Mouse (Mus musculus) forebrain, embryonic 10.5 days (tissue): ENCODE measurements around the gene Kcnt2. TPM values are rescaled to one million over a fixed set of nuclear protein-coding genes. Genes with fewer than 3 reads are reported as not detected.

ENCODE experiments used
- DNase-seq: peaks from one replicate; pipeline ENCODE4 v3.0.0-alpha.2; 2017; ENCODE audit warnings: low spot score; ENCODE audit errors: extremely low spot score
- H3K27ac ChIP-seq: fragments of 300-500 bp; sonication (generic); 2 replicates; pipeline ENCODE4 v1.5.1; 2016; ENCODE audit warnings: mild to moderate bottlenecking
- H3K27me3 ChIP-seq: fragments of 300-500 bp; sonication (generic); 2 replicates; pipeline ENCODE4 v1.6.1; 2016; ENCODE audit warnings: mild to moderate bottlenecking; ENCODE audit not compliant: poor library complexity, severe bottlenecking
- H3K36me3 ChIP-seq: fragments of 300-500 bp; sonication (generic); replicated peaks from 2 replicates; pipeline ENCODE4 v1.6.1; 2016; ENCODE audit warnings: mild to moderate bottlenecking, moderate library complexity
- H3K4me1 ChIP-seq: fragments of 300-500 bp; sonication (generic); 2 replicates; pipeline ENCODE4 v1.6.1; 2016
- H3K4me3 ChIP-seq: fragments of 300-500 bp; sonication (generic); 2 replicates; pipeline ENCODE4 v1.5.1; 2016; ENCODE audit warnings: mild to moderate bottlenecking, moderate library complexity
- H3K9me3 ChIP-seq: fragments of 300-500 bp; sonication (generic); 2 replicates; pipeline ENCODE4 v1.6.1; 2016; ENCODE audit warnings: mild to moderate bottlenecking, moderate library complexity
- WGBS: fragments of 180-500 bp; shearing (Covaris S2); methylation state at CpG from one replicate; pipeline ENCODE4 v1.1.7; 2016; 5-methylcytosine and 5-hydroxymethylcytosine counted together
- polyA plus RNA-seq: library from polyadenylated mRNA; unstranded; fragments of >200 nt; fragmentation: Nextera tagmentation; extraction: Ambion mirVana; gene quantifications from 2 replicates; pipeline ENCODE4 v1.2.1, GENCODE M21; 2016

Gene Kcnt2
- polyA plus RNA-seq, 1 experiment from 2014 or later = 1.1 TPM

DNA sequence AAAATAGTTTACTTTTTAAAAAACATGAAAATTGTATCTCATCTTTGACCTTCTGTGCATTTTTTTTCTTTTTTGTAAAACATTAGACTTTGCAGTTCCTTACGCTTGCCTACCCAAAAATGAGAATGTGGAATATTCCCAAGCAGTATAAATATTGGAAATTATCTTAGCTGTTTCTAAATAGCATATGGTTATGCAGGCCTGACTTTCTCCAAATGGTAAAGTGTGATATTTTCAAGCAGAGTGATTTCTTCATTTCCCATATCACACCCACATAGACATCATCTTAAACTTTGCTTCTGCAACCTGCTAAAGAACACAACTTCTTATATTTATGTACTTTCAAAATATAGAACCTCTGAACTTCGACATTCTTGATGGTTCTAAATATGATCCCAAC lies 210.9 kb downstream of the Kcnt2 start:
- H3K27me3 ChIP-seq = no peaks in the 10 kb centered on the region
- H3K4me3 ChIP-seq = no peak overlapping the region
- no peak for DNase-seq
- no peaks in the 10 kb centered on the region for H3K4me1 ChIP-seq
- no peak overlapping the region for H3K27ac ChIP-seq
- no peaks in the 10 kb centered on the region for H3K9me3 ChIP-seq
- WGBS = 94% methylated on average over 2 of the region's 2 CpGs
- H3K36me3 ChIP-seq = no peaks in the 10 kb centered on the region

DNA sequence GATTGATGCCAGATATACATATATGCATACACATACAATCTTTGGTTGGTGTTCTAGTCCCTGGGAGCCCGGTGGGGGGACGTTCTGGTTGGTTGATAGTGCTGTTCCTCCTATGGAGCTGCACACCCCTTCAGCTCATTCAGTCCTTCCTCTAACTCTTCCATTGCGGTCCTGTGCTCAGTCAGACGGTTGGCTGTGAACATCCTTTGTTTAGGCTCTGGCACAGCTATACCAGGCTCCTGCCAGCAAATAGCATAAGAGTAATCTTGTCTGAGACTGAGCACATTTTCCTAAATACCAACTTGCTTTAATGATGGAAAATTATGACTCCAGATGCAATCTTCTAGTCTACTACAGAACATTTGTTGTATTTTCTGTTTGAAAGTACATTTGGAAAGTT lies 222.4 kb downstream of the Kcnt2 start:
- no peaks in the 10 kb centered on the region for H3K4me1 ChIP-seq
- 84% methylated on average over 4 of the region's 4 CpGs for WGBS
- no peaks in the 10 kb centered on the region for H3K27me3 ChIP-seq
- no peaks in the 10 kb centered on the region for H3K36me3 ChIP-seq
- H3K9me3 ChIP-seq = no peaks in the 10 kb centered on the region
- no peak for DNase-seq
- no peak overlapping the region for H3K27ac ChIP-seq
- H3K4me3 ChIP-seq = no peak overlapping the region

DNA sequence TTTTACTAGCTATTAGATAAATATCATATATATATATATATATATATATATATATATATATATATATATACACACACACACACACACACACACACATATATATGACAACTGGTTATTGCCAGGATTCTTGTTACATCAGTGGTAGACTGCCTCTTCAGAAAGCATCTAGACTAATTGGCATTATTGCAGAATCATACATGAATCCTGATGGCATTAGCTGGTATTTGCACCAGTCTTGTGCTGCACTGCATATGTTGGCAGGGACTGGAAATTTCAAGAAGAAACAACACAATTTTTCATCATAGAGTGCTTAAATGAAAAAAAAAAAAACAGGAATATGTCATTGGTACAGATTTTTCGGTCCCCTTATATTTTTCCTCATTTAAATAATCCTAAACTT lies 223.6 kb downstream of the Kcnt2 start:
- Histone ChIP-seq H3K4me3 (no peak overlapping the region), H3K9me3 (no peaks in the 10 kb centered on the region), H3K36me3 (no peaks in the 10 kb centered on the region), H3K27ac (no peak overlapping the region), H3K27me3 (no peaks in the 10 kb centered on the region), H3K4me1 (no peaks in the 10 kb centered on the region)
- DNase-seq = no peak
- 93% methylated on average over 1 of the region's 1 CpGs for WGBS

DNA sequence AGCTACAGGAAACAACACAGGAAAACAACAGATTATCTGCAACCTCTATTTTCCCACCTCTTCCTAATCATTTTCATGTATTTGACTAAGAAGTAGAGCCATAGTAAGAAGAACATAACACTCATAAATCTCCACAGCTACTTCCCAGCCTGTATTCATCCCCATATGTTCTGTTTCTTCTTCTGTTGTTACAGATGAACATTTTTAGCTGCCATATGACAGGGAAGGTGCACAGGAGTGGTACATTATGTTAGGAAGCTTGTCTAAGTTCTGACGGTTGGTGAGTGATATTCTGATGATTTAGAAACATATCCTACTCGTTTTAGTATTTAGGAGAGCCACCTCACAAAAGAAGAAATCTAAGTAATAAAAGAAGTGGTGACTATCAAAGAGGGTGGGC lies 231.0 kb downstream of the Kcnt2 start:
- Histone ChIP-seq H3K4me1 (no peaks in the 10 kb centered on the region), H3K27me3 (no peaks in the 10 kb centered on the region), H3K27ac (no peak overlapping the region), H3K36me3 (no peaks in the 10 kb centered on the region), H3K4me3 (no peak overlapping the region), H3K9me3 (no peaks in the 10 kb centered on the region)
- 82% methylated on average over 2 of the region's 2 CpGs for WGBS
- no peak for DNase-seq

DNA sequence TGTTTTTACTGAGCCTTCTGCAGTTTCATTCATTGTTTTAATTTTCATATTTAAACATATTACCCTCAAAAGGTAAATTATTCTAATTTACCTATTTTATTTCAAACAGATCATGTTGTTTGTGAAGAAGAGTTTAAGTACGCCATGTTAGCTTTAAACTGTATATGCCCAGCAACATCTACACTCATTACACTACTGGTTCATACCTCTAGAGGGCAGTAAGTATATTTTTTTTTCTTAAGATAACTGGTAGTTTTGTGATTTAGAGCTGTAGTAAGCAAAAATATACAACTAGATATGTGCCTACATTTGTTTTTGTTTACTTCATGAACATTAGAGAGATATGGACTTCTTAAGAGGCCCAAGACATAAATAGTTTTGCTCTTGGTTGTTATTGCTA lies 238.1 kb downstream of the Kcnt2 start:
- Histone ChIP-seq H3K36me3 (no peaks in the 10 kb centered on the region), H3K27ac (no peak overlapping the region), H3K27me3 (no peaks in the 10 kb centered on the region), H3K9me3 (no peaks in the 10 kb centered on the region), H3K4me1 (no peaks in the 10 kb centered on the region), H3K4me3 (no peak overlapping the region)
- 86% methylated on average over 1 of the region's 1 CpGs for WGBS
- DNase-seq = no peak

DNA sequence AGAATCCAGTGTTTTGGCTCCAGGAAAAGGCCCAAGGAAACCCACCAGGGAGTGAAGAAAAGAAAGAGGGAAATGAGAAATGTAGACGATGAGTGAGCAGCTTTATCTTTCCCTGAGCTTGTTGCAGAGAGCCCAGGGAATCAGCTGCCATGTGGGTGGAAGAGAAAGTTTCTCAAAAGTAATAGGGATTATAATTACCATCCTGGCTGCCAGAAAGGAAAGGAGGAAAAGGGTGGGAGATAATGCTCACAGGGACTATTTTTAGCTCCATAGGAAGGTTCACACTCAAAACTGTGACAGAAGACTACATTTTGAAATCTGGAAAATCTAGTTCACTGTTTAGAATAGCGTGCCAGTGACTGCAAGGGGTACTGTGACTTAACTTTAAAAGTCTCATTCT lies 243.9 kb downstream of the Kcnt2 start:
- H3K9me3 ChIP-seq = no peaks in the 10 kb centered on the region
- H3K4me3 ChIP-seq = no peak overlapping the region
- no peak overlapping the region for H3K27ac ChIP-seq
- WGBS = 85% methylated on average over 2 of the region's 2 CpGs
- no peak for DNase-seq
- H3K36me3 ChIP-seq = no peaks in the 10 kb centered on the region
- H3K27me3 ChIP-seq = no peaks in the 10 kb centered on the region
- H3K4me1 ChIP-seq = no peaks in the 10 kb centered on the region

DNA sequence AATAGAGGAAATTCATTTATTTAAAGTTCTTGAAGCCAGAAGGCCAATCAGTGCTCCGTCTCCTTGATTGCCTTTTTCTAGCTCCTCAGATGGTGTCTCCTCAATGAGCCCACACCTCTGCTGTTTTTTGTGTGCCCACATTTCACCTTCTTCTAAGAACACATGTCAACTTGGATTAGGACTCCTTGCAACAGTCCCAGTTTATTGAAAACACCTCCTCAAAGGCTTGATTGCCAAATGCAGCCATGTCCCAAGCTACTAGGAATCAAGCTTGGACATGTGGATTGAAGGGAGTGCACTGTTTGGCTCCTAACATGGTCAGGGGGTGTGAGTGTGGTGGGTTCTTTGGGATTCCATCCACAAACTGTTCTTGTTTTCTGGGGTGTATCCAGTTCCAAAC lies 245.4 kb downstream of the Kcnt2 start:
- no peak for DNase-seq
- Histone ChIP-seq H3K4me3 (no peak overlapping the region), H3K27ac (no peak overlapping the region), H3K27me3 (no peaks in the 10 kb centered on the region), H3K36me3 (no peaks in the 10 kb centered on the region), H3K9me3 (no peaks in the 10 kb centered on the region), H3K4me1 (no peaks in the 10 kb centered on the region)
- 91% methylated on average over 1 of the region's 1 CpGs for WGBS

DNA sequence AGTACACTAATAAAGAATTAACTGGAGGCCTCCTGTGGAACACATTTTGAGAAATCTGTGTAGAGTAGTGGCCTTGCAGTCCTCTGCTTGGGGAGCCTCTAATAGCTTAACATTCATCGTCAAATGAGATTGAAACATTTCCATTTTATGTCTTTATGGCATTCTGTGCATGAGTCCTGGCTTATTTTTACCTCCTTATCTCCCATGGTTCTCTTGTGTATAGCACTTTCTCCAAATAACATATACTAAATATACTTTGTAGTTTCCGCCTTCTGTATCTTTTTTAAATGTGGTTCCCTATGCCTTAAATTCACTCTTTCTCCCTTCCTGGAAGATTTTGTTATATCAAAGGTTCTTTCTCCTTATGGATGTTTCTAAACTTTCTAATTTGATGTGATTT lies 246.3 kb downstream of the Kcnt2 start:
- no peak for DNase-seq

DNA sequence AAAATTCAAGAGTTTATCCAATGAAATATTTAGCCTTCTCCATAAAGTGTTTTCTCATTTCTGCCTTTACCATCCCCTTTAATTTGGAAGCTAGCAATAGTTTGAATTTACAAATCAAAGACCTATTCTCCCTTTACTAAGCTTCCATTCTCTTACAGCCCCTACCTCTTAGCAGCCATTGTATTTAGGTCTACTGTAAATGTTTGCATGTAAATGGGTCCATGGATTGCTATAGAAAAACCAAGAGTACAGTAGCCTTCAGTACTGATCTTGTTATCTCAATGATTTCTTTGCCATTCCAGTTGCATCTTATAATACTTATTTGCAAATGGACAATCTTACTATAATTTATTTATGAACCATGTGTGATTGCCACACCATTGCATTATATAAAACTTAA lies 267.5 kb downstream of the Kcnt2 start:
- H3K27me3 ChIP-seq = no peaks in the 10 kb centered on the region
- no peaks in the 10 kb centered on the region for H3K36me3 ChIP-seq
- H3K4me3 ChIP-seq = no peak overlapping the region
- no peak for DNase-seq
- no peak overlapping the region for H3K27ac ChIP-seq
- no peaks in the 10 kb centered on the region for H3K9me3 ChIP-seq
- no peaks in the 10 kb centered on the region for H3K4me1 ChIP-seq

More for the DNA sequence above, 246.3 kb downstream of the Kcnt2 start:
- no peak overlapping the region for H3K27ac ChIP-seq
- WGBS = 86% methylated on average over 2 of the region's 2 CpGs
- no peaks in the 10 kb centered on the region for H3K36me3 ChIP-seq
- no peaks in the 10 kb centered on the region for H3K4me1 ChIP-seq
- H3K4me3 ChIP-seq = no peak overlapping the region
- H3K27me3 ChIP-seq = no peaks in the 10 kb centered on the region
- no peaks in the 10 kb centered on the region for H3K9me3 ChIP-seq

DNA sequence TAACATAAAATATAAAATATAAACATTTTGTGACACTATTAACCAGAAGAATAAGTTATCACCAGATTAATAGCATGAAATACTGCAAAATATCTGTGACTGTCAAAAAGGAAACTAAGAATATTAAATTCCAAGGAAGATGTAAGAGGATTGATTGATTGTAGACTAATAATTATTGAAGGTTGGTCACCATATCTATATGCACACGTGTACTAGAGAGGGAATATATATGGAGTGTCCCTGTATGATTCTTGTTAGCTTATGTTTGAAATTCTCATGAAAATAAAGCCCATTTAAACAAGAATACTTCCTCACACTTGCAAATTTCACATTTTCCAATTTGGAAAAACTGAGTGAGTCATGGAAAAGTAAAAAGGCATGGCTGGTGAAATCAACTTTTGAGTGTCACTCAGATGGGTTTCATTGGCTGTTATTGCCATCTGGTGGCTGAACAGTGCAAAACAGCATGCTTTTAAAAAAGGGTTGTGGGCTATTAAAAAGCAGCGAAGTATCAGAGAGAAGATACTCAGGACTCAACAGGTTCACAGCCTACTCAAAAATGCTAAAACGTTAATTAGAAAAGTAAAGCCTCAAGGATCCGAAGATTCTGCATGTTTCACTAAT lies 285.4 kb downstream of the Kcnt2 start:
- no peak overlapping the region for H3K4me3 ChIP-seq
- 46% methylated on average over 4 of the region's 4 CpGs for WGBS
- DNase-seq = no peak
- H3K27ac ChIP-seq = no peak overlapping the region
- no peaks in the 10 kb centered on the region for H3K4me1 ChIP-seq
- H3K36me3 ChIP-seq = no peaks in the 10 kb centered on the region
- no peaks in the 10 kb centered on the region for H3K27me3 ChIP-seq
- no peaks in the 10 kb centered on the region for H3K9me3 ChIP-seq

DNA sequence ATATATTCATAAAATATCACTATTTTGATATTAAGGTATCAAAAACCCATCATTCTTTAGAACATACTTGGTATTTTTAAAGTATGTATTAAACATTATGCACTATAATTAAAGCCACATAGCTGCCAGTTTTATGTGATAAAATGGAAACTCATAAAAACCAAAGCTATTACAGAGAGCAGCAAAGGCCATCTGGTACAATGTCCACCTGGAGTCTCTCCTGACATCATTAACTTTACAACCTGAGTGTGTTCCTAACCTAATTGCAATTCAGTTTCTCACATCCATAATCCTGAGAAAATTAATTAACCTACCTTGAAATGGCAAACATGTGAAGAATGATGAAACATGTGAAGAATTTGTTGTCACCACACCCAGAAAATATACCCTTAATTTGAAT lies 288.9 kb downstream of the Kcnt2 start:
- no peak overlapping the region for H3K4me3 ChIP-seq
- no peak for DNase-seq
- no peaks in the 10 kb centered on the region for H3K27me3 ChIP-seq
- H3K27ac ChIP-seq = no peak overlapping the region
- no peaks in the 10 kb centered on the region for H3K36me3 ChIP-seq
- H3K9me3 ChIP-seq = no peaks in the 10 kb centered on the region
- H3K4me1 ChIP-seq = no peaks in the 10 kb centered on the region

DNA sequence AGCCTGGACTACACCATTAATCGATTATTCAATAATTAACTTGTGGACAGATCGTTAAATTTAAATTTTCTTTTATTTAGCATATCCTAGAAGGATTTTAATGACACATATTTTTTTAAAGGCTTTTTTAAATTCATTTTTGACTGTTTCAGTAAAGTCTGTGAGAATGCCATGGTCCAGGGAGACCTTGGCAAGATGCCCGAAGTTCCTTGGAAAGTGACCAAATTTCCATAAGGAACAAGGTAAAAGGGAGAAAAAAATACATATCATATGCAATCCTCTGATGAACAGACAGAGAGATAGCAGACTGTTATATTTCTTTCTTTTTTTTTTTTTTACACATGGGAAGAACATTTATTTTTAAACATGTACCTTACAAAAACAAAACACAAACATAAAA lies 296.1 kb downstream of the Kcnt2 start:
- Histone ChIP-seq H3K9me3 (no peaks in the 10 kb centered on the region), H3K4me3 (no peak overlapping the region), H3K36me3 (no peaks in the 10 kb centered on the region), H3K27me3 (no peaks in the 10 kb centered on the region), H3K4me1 (no peaks in the 10 kb centered on the region), H3K27ac (no peak overlapping the region)
- 92% methylated on average over 3 of the region's 3 CpGs for WGBS
- no peak for DNase-seq

DNA sequence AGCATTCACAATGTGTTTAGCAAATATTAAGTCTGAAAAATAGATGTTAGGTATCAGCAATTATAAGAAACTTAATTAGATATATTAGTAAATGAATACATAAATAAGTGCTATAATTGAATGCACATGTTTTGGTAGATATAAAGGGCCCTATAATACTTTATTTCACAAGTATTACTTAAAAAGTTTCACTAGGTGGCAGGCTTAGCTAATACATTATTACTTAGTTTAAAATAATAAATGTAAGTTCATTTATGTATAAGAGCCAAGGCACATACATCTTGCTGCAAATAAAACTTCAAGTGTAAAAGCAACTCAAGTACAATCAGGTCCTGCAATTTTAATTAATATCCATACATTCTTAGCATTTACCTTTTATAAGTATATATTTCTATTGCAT lies 302.8 kb downstream of the Kcnt2 start:
- H3K4me3 ChIP-seq = no peak overlapping the region
- H3K27me3 ChIP-seq = no peaks in the 10 kb centered on the region
- no peak for DNase-seq
- no peak overlapping the region for H3K27ac ChIP-seq
- no peaks in the 10 kb centered on the region for H3K9me3 ChIP-seq
- H3K4me1 ChIP-seq = no peaks in the 10 kb centered on the region
- no peaks in the 10 kb centered on the region for H3K36me3 ChIP-seq

DNA sequence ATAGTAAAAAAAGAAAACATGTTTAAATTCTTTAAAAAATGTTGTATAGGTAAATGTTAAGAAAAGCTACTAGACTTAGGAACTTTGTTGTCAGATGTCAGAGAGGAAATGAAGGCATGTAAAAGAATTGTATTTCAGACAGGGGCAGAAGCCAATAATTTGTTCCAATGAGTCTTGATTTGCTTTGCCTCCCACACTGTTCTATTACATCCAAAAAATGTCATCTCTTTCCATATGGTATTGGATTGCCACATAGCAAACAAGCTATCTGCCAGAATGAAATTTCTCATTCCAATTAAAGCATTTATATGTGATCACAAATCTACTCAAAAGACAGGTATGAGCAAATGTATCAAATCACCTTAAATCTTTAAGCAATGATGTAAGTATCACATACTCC lies 314.8 kb downstream of the Kcnt2 start:
- Histone ChIP-seq H3K4me3 (no peak overlapping the region), H3K4me1 (no peaks in the 10 kb centered on the region), H3K27me3 (no peaks in the 10 kb centered on the region), H3K36me3 (no peaks in the 10 kb centered on the region), H3K27ac (no peak overlapping the region), H3K9me3 (no peaks in the 10 kb centered on the region)
- no peak for DNase-seq
